Mouse (Mus musculus): ENCODE measurements around the gene Capn12. TPM values are rescaled to one million over a fixed set of nuclear protein-coding genes. Genes with fewer than 3 reads are reported as not detected.

Capn12 gene
- polyA plus RNA-seq, 1 experiment from 2014 or later: 0.33 TPM

- H3K4me1 ChIP-seq (ENCODE audit: control insufficient read depth, insufficient read depth, low read length): peaks cover 3% of the 10 kb centered on the region; the same call in 1 of the 2 replicates
- no peaks in the 10 kb centered on the region for H3K9me3 ChIP-seq (ENCODE audit: control insufficient read depth, low read length)
- ATAC-seq (ENCODE audit: low FRiP score, low TSS enrichment): no peak
- no peak overlapping the region for H3K4me2 ChIP-seq (ENCODE audit: low read length)
- H3K4me3 ChIP-seq (replicated peaks; ENCODE audit: low read depth, low read length): no peak overlapping the region
- H3K36me3 ChIP-seq (ENCODE audit: control insufficient read depth, insufficient read depth, low read length): peaks cover 4% of the 10 kb centered on the region
- no peak for DNase-seq
- no peak overlapping the region for H3K27ac ChIP-seq (replicated peaks; ENCODE audit: low read depth, low read length)
- 26% methylated on average over 14 of the region's 14 CpGs for whole genome bisulfite sequencing
- H3K27me3 ChIP-seq (ENCODE audit: control insufficient read depth, insufficient read depth, low read length): peaks cover 27% of the 10 kb centered on the region
- H3K9ac ChIP-seq (replicated peaks; ENCODE audit: low read length): no peak overlapping the region
Observed at GRCm38 (mm10) chr7:28886486-28886885, 5.3 kb downstream of the Capn12 start.

GRCm38 (mm10) chr7:28888701-28889161 is 7.5 kb downstream of the Capn12 start:
- DNase-seq: peak; percentile 57
- Histone ChIP-seq H3K4me3 (replicated peaks; ENCODE audit: low read depth, low read length) (peak overlapping the region; percentile 30), H3K36me3 (ENCODE audit: control insufficient read depth, insufficient read depth, low read length) (peaks cover 24% of the 10 kb centered on the region), H3K9me3 (ENCODE audit: control insufficient read depth, low read length) (no peaks in the 10 kb centered on the region), H3K27me3 (ENCODE audit: control insufficient read depth, insufficient read depth, low read length) (peaks cover 27% of the 10 kb centered on the region), H3K27ac (replicated peaks; ENCODE audit: low read depth, low read length) (no peak overlapping the region), H3K4me1 (ENCODE audit: control insufficient read depth, insufficient read depth, low read length) (peaks cover 3% of the 10 kb centered on the region; the same call in 1 of the 2 replicates), H3K9ac (replicated peaks; ENCODE audit: low read length) (peak overlapping the region; percentile 31; the same call in 1 of the 2 replicates), H3K4me2 (ENCODE audit: low read length) (peak overlapping the region; percentile 53)
- ATAC-seq (ENCODE audit: low FRiP score, low TSS enrichment): no peak
- WGBS: 3% methylated on average over 27 of the region's 27 CpGs

GRCm38 (mm10) chr7:28892601-28893000 is 11.4 kb downstream of the Capn12 start:
- DNase-seq (no peak), ATAC-seq (ENCODE audit: low FRiP score, low TSS enrichment) (no peak)
- Histone ChIP-seq H3K27me3 (ENCODE audit: control insufficient read depth, insufficient read depth, low read length) (peaks cover 23% of the 10 kb centered on the region), H3K4me2 (ENCODE audit: low read length) (no peak overlapping the region), H3K4me1 (ENCODE audit: control insufficient read depth, insufficient read depth, low read length) (peaks cover 3% of the 10 kb centered on the region; the same call in 1 of the 2 replicates), H3K4me3 (replicated peaks; ENCODE audit: low read depth, low read length) (no peak overlapping the region), H3K27ac (replicated peaks; ENCODE audit: low read depth, low read length) (no peak overlapping the region), H3K9ac (replicated peaks; ENCODE audit: low read length) (no peak overlapping the region), H3K9me3 (ENCODE audit: control insufficient read depth, low read length) (no peaks in the 10 kb centered on the region), H3K36me3 (ENCODE audit: control insufficient read depth, insufficient read depth, low read length) (peaks cover 63% of the 10 kb centered on the region)
- WGBS: 95% methylated on average over 17 of the region's 17 CpGs

GRCm38 (mm10) chr7:28893643-28894265 is 12.5 kb downstream of the Capn12 start:
- 60% methylated on average over 7 of the region's 7 CpGs for WGBS
- H3K27me3 ChIP-seq (ENCODE audit: control insufficient read depth, insufficient read depth, low read length): peaks cover 11% of the 10 kb centered on the region
- H3K4me2 ChIP-seq (ENCODE audit: low read length): no peak overlapping the region
- H3K36me3 ChIP-seq (ENCODE audit: control insufficient read depth, insufficient read depth, low read length): peaks cover 74% of the 10 kb centered on the region
- no peak overlapping the region for H3K4me3 ChIP-seq (replicated peaks; ENCODE audit: low read depth, low read length)
- no peaks in the 10 kb centered on the region for H3K9me3 ChIP-seq (ENCODE audit: control insufficient read depth, low read length)
- H3K4me1 ChIP-seq (ENCODE audit: control insufficient read depth, insufficient read depth, low read length): peaks cover 3% of the 10 kb centered on the region; the same call in 1 of the 2 replicates
- no peak overlapping the region for H3K9ac ChIP-seq (replicated peaks; ENCODE audit: low read length)
- H3K27ac ChIP-seq (replicated peaks; ENCODE audit: low read depth, low read length): no peak overlapping the region
- DNase-seq: peak; percentile 69
- ATAC-seq (ENCODE audit: low FRiP score, low TSS enrichment): peak; percentile 21; the same call in 1 of the 2 replicates

DNA sequence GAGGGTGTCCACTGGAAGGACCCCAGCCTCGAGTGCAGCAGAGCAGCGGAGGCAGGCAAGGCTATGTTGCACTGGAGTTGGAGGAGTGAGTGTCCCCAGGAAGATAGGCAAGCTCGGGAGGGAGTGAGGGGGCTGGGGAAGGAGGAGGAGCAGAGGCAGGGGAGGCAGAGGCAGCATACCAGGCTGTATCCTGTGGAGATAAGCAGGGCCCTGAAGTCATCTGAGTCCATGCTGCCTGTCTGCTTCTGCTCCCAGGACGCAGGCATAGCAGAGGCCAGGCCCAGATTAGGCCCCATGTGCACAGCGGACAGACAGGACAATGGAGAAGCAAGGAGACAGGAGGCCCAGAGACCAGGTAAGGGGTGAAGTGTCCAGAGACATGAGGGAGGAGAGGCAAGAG is 13.7 kb downstream of the Capn12 start:
- H3K4me3 ChIP-seq (replicated peaks; ENCODE audit: low read depth, low read length): no peak overlapping the region
- H3K4me1 ChIP-seq (ENCODE audit: control insufficient read depth, insufficient read depth, low read length): no peaks in the 10 kb centered on the region
- H3K9ac ChIP-seq (replicated peaks; ENCODE audit: low read length): no peak overlapping the region
- no peak overlapping the region for H3K27ac ChIP-seq (replicated peaks; ENCODE audit: low read depth, low read length)
- no peak for ATAC-seq (ENCODE audit: low FRiP score, low TSS enrichment)
- H3K27me3 ChIP-seq (ENCODE audit: control insufficient read depth, insufficient read depth, low read length): peaks cover 2% of the 10 kb centered on the region; the same call in 1 of the 2 replicates
- no peaks in the 10 kb centered on the region for H3K9me3 ChIP-seq (ENCODE audit: control insufficient read depth, low read length)
- WGBS: 51% methylated on average over 5 of the region's 5 CpGs
- H3K4me2 ChIP-seq (ENCODE audit: low read length): no peak overlapping the region
- H3K36me3 ChIP-seq (ENCODE audit: control insufficient read depth, insufficient read depth, low read length): peaks cover 86% of the 10 kb centered on the region
- DNase-seq: no peak

GRCm38 (mm10) chr7:28897661-28898060 is 16.4 kb downstream of the Capn12 start:
- Histone ChIP-seq H3K27me3 (ENCODE audit: control insufficient read depth, insufficient read depth, low read length) (no peaks in the 10 kb centered on the region), H3K36me3 (ENCODE audit: control insufficient read depth, insufficient read depth, low read length) (peaks cover 97% of the 10 kb centered on the region), H3K4me3 (replicated peaks; ENCODE audit: low read depth, low read length) (no peak overlapping the region), H3K4me1 (ENCODE audit: control insufficient read depth, insufficient read depth, low read length) (no peaks in the 10 kb centered on the region), H3K9ac (replicated peaks; ENCODE audit: low read length) (no peak overlapping the region), H3K27ac (replicated peaks; ENCODE audit: low read depth, low read length) (no peak overlapping the region), H3K9me3 (ENCODE audit: control insufficient read depth, low read length) (no peaks in the 10 kb centered on the region), H3K4me2 (ENCODE audit: low read length) (no peak overlapping the region)
- WGBS: 95% methylated on average over 6 of the region's 6 CpGs
- DNase-seq (no peak), ATAC-seq (ENCODE audit: low FRiP score, low TSS enrichment) (no peak)

GRCm38 (mm10) chr7:28899972-28900371 is 18.8 kb downstream of the Capn12 start:
- Histone ChIP-seq H3K9ac (replicated peaks; ENCODE audit: low read length) (no peak overlapping the region), H3K27me3 (ENCODE audit: control insufficient read depth, insufficient read depth, low read length) (no peaks in the 10 kb centered on the region), H3K4me1 (ENCODE audit: control insufficient read depth, insufficient read depth, low read length) (no peaks in the 10 kb centered on the region), H3K36me3 (ENCODE audit: control insufficient read depth, insufficient read depth, low read length) (peaks cover 99% of the 10 kb centered on the region), H3K4me2 (ENCODE audit: low read length) (no peak overlapping the region), H3K9me3 (ENCODE audit: control insufficient read depth, low read length) (no peaks in the 10 kb centered on the region), H3K4me3 (replicated peaks; ENCODE audit: low read depth, low read length) (no peak overlapping the region), H3K27ac (replicated peaks; ENCODE audit: low read depth, low read length) (no peak overlapping the region)
- no peak for DNase-seq
- no peak for ATAC-seq (ENCODE audit: low FRiP score, low TSS enrichment)
- 91% methylated on average over 4 of the region's 4 CpGs for WGBS

DNA sequence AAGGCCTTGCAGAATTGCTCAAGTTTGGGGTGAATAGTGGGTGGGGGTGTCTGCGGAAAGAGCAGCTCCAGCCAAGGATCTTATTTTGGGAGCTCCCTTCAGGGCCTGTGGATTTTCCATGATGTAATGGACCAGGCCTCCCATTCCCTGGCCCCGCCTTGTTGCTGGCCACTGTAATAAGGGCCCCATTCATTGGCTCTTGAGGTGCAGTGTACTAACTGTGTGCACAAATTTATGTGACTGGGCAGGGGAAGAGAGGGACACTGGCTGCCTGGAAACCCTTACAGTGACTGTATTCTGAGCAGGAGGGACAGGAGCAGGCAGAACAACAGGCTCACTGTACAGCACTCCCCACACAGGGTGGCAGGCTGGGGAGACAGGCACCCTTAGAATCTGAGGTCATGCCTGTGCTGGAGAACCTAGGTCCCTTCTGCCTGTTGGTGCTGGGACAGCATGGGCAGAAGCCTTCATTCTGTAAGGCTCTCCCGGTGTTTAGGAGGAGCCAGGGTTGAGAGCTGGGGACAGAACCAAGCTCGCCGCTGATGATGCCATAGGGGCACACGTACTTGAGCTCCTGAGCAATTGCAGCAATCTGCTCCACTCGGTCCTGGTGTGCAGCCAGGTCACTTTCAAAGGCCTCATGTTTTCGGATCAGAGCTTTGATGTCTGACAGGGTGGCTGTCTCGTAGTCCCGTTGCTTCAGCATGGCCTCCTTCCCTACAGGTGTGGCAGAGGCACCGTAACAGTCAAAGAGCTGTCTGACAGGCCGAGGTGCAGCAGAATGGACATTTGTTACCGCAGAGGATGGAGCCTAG is 20.3 kb downstream of the Capn12 start:
- WGBS: 95% methylated on average over 13 of the region's 13 CpGs
- Histone ChIP-seq H3K9ac (replicated peaks; ENCODE audit: low read length) (no peak overlapping the region), H3K27me3 (ENCODE audit: control insufficient read depth, insufficient read depth, low read length) (no peaks in the 10 kb centered on the region), H3K4me3 (replicated peaks; ENCODE audit: low read depth, low read length) (no peak overlapping the region), H3K9me3 (ENCODE audit: control insufficient read depth, low read length) (no peaks in the 10 kb centered on the region), H3K4me1 (ENCODE audit: control insufficient read depth, insufficient read depth, low read length) (no peaks in the 10 kb centered on the region), H3K27ac (replicated peaks; ENCODE audit: low read depth, low read length) (no peak overlapping the region), H3K4me2 (ENCODE audit: low read length) (no peak overlapping the region), H3K36me3 (ENCODE audit: control insufficient read depth, insufficient read depth, low read length) (peaks cover 99% of the 10 kb centered on the region)
- DNase-seq (no peak), ATAC-seq (ENCODE audit: low FRiP score, low TSS enrichment) (no peak)
